Comparison of ENCODE assay signal across 7 mouse cellular contexts in the genomic region with DNA sequence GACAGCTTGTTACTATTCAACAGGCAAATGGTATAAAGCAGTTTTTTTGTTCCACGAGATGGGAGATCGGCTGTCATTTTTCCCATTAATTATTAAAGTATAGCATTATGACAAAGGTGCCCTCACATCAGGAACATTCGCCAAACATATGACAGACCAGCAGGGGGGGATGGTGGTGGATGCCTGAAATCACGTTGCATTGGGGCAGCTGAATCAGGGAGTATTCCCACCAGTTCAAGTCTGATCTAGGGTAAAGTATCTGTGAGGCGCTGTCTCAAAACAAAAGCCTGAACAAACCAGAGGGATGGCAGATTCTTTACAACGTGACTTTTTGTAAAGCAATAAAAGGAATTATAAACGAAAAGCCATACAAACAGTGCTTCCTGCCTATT. TPM values are rescaled to one million over a fixed set of nuclear protein-coding genes. Genes with fewer than 3 reads are reported as not detected.
DNase-seq lines count a peak whose midpoint lies in the region; ATAC-seq and TF ChIP-seq lines count a peak whose summit lies in the region.

No protein-coding gene starts in this region.

- peaks cover 2 to 8% of the 10 kb centered on the region in 2 experiments; a peak in 3 of 4 replicates for H3K4me1 ChIP-seq in MEL (ENCODE audit: control insufficient read depth in 1 of 2, insufficient read depth in 2 of 2, low read length in 2 of 2)
- peaks cover 23% of the 10 kb centered on the region for H3K4me1 ChIP-seq in kidney, embryonic 15.5 days
- H3K4me1 ChIP-seq in spleen, adult 2 months (ENCODE audit: control insufficient read depth, insufficient read depth, insufficient read length): peaks cover 5% of the 10 kb centered on the region; the same call in 1 of the 2 replicates

- peak overlapping the region; percentile 85 for H3K4me2 ChIP-seq in kidney, embryonic 15.5 days

- TF ChIP-seq POLR2A in MEL (IDR thresholded peaks at IDR 0.05; ENCODE audit: control insufficient read depth in 1 of 2, insufficient read depth in 1 of 2, low read depth in 1 of 2, low read length in 2 of 2, poor library complexity in 1 of 2): no peak
- no peak for TF ChIP-seq POLR2A in spleen, adult 2 months (IDR thresholded peaks at IDR 0.05; ENCODE audit: low read depth, low read length)

- peak overlapping the region; percentile 80 for H3K9ac ChIP-seq in MEL (ENCODE audit: control insufficient read depth, low read depth, low read length, poor library complexity, severe bottlenecking)
- peak overlapping the region; percentile 88 for H3K9ac ChIP-seq in kidney, embryonic 15.5 days

- TF ChIP-seq CTCF in MEL (IDR thresholded peaks at IDR 0.05 in 2 of 3, conservative IDR thresholded peaks at IDR 0.05 in 1 of 3; ENCODE audit: control insufficient read depth in 1 of 3, insufficient read depth in 1 of 3, low read depth in 2 of 3, low read length in 3 of 3, poor library complexity in 1 of 3, severe bottlenecking in 1 of 3): peak; percentile 28 to 52 (median 31); a peak in 5 of 6 replicates
- peak; percentile 32; the same call in 1 of the 2 replicates for TF ChIP-seq CTCF in spleen, adult 2 months (IDR thresholded peaks at IDR 0.05; ENCODE audit: extremely low read depth, insufficient read depth, insufficient read length, insufficient replicate concordance)

- WGBS in kidney, embryonic 15.5 days: 20% methylated on average over 7 of the region's 7 CpGs
- 10% methylated on average over 7 of the region's 7 CpGs for WGBS in spleen, adult 2 months

- no peaks in the 10 kb centered on the region for H3K9me3 ChIP-seq in MEL (replicated peaks; ENCODE audit: insufficient read depth, low read length)
- no peaks in the 10 kb centered on the region for H3K9me3 ChIP-seq in kidney, embryonic 15.5 days (replicated peaks)

- H3K27ac ChIP-seq in MEL (ENCODE audit: control insufficient read depth, low read depth, low read length): peak overlapping the region; percentile 68
- H3K27ac ChIP-seq in kidney, embryonic 15.5 days: peak overlapping the region; percentile 93
- H3K27ac ChIP-seq in spleen, adult 2 months (ENCODE audit: insufficient read depth, low read length): no peak overlapping the region

- no peak for TF ChIP-seq RAD21 in MEL (IDR thresholded peaks at IDR 0.05; ENCODE audit: low read depth, low read length)

- peak; percentile 76 for DNase-seq in CD4-positive, CD25-positive, alpha-beta regulatory T cell, adult 2 months (ENCODE audit: low read depth, low spot score)
- DNase-seq in MEL (ENCODE audit: low read depth, low spot score): peak; percentile 81
- peak; percentile 29 to 58 for DNase-seq in heart, adult 9 months (ENCODE audit: low spot score in 2 of 2)
- peak; percentile 48 for DNase-seq in lung, postnatal 14 days
- DNase-seq in spleen, adult 2 months (ENCODE audit: low read depth in 1 of 2, low spot score in 2 of 2): peak in 1 of 2 experiments; percentile 61

- H3K79me2 ChIP-seq in MEL (ENCODE audit: control insufficient read depth, insufficient read depth, low read length, poor library complexity): peaks cover 16% of the 10 kb centered on the region

- peak; percentile 51 for ATAC-seq in common myeloid progenitor, adult 5-6 weeks (replicated peaks; ENCODE audit: low read depth, poor library complexity, severe bottlenecking)
- ATAC-seq in kidney, embryonic 15.5 days (replicated peaks; ENCODE audit: low FRiP score): no peak

- peaks cover 0 to 20% of the 10 kb centered on the region in 2 experiments; a peak in 2 of 4 replicates for H3K36me3 ChIP-seq in MEL (ENCODE audit: control insufficient read depth in 1 of 2, insufficient read depth in 2 of 2, low read length in 2 of 2)
- H3K36me3 ChIP-seq in kidney, embryonic 15.5 days: peaks cover 11% of the 10 kb centered on the region; the same call in 1 of the 2 replicates
- H3K36me3 ChIP-seq in spleen, adult 2 months (ENCODE audit: control insufficient read depth, insufficient read depth, low read length): 0 out of 2 replicates have a peak, but pooled peaks cover 2% of the 10 kb centered on the region

- H3K4me3 ChIP-seq in MEL (ENCODE audit: control insufficient read depth in 1 of 2, insufficient read depth in 1 of 2, low read depth in 2 of 2, low read length in 2 of 2): peak overlapping the region; percentile 69 to 96
- H3K4me3 ChIP-seq in kidney, embryonic 15.5 days (replicated peaks): peak overlapping the region; percentile 96
- H3K4me3 ChIP-seq in spleen, adult 2 months (ENCODE audit: extremely low read depth, insufficient read depth, insufficient read length): no peak overlapping the region

- no peaks in the 10 kb centered on the region for H3K27me3 ChIP-seq in MEL (ENCODE audit: control insufficient read depth in 1 of 2, insufficient read depth in 2 of 2, low read length in 2 of 2)
- no peaks in the 10 kb centered on the region for H3K27me3 ChIP-seq in kidney, embryonic 15.5 days
- H3K27me3 ChIP-seq in spleen, adult 2 months (ENCODE audit: control insufficient read depth, insufficient read depth, low read length): no peaks in the 10 kb centered on the region

- TF ChIP-seq EP300 in MEL (IDR thresholded peaks at IDR 0.05; ENCODE audit: low read depth in 1 of 2, low read length in 2 of 2): no peak; a peak in 2 of 4 replicates

TF ChIP-seq in MEL, 35 proteins besides CTCF, POLR2A, EP300 and RAD21:
- TF ChIP-seq GATA1 (IDR thresholded peaks at IDR 0.05; ENCODE audit: low read depth, low read length) (no peak), TBP (IDR thresholded peaks at IDR 0.05; ENCODE audit: low read depth, low read length) (0 out of 2 replicates have a peak, but pooled peaks have one; percentile 10), TCF12 (IDR thresholded peaks at IDR 0.05; ENCODE audit: low read depth, low read length) (no peak), MAZ (IDR thresholded peaks at IDR 0.05; ENCODE audit: low read depth, low read length) (peak; percentile 26; the same call in 1 of the 2 replicates), POLR2AphosphoS2 (IDR thresholded peaks at IDR 0.05; ENCODE audit: low read length) (no peak), BHLHE40 (IDR thresholded peaks at IDR 0.05; ENCODE audit: borderline replicate concordance, low read depth, low read length) (no peak), ZMIZ1 (IDR thresholded peaks at IDR 0.05; ENCODE audit: low read depth, low read length) (no peak), MXI1 (IDR thresholded peaks at IDR 0.05; ENCODE audit: low read depth, low read length) (peak; percentile 80), KAT2A (conservative IDR thresholded peaks at IDR 0.05; ENCODE audit: low read depth, low read length) (no peak), CHD1 (IDR thresholded peaks at IDR 0.05; ENCODE audit: low read depth, low read length) (0 out of 2 replicates have a peak, but pooled peaks have one; percentile 8), SMC3 (IDR thresholded peaks at IDR 0.05; ENCODE audit: low read depth, low read length) (peak; percentile 10; the same call in 1 of the 2 replicates), MAX (IDR thresholded peaks at IDR 0.05; ENCODE audit: low read length) (peak; percentile 55)

RNA-seq across cellular contexts. Expression of a gene that starts 1.1 kb away (rescaled TPM):
- 24.2 and 26.7 TPM in 2 replicates for total RNA-seq in MEL (2012; rRNA removed)
- polyA plus RNA-seq in MEL (2012; ENCODE audit: insufficient read depth in 1 of 2, insufficient read length in 2 of 2, low read depth in 1 of 2, low replicate concordance in 2 of 2, missing spikeins in 1 of 2): 10 to 100 TPM in 1 of 2 experiments, not detected in 1; 59.5 TPM
- 91.8 and 109 TPM in 2 replicates for total RNA-seq in common myeloid progenitor, adult 5-6 weeks (2017)
- 75.1 and 84.1 TPM in 2 replicates for polyA plus RNA-seq in kidney, embryonic 15.5 days (2015; fragmentation: Nextera tagmentation; extraction: Ambion mirVana)
- 28.3 and 34.8 TPM in 2 replicates for polyA plus RNA-seq in spleen, adult 2 months (2012; rRNA removed)
